Comparison of ENCODE assay signal across 8 mouse cellular contexts in genomic region chr1:38628426-38628825, GRCm38 (mm10). TPM values are rescaled to one million over a fixed set of nuclear protein-coding genes. Genes with fewer than 3 reads are reported as not detected.
DNase-seq lines count a peak whose midpoint lies in the region; ATAC-seq lines count a peak whose summit lies in the region.

No protein-coding gene starts in this region.

- H3K9ac ChIP-seq in forebrain, embryonic 15.5 days (replicated peaks), result peak overlapping the region; percentile 96
- no peak overlapping the region for H3K9ac ChIP-seq in midbrain, embryonic 12.5 days (replicated peaks)

- DNase-seq in cerebellum, adult 11 months, result peak; percentile 23
- peak; percentile 23 for DNase-seq in left cerebral cortex, postnatal 4 days
- DNase-seq in left cerebral cortex, adult 11 months (ENCODE audit: low spot score), result no peak
- DNase-seq in ovary, postnatal 36 days (ENCODE audit: low spot score), result no peak

- peak overlapping the region; percentile 99 for H3K4me3 ChIP-seq in forebrain, embryonic 15.5 days
- H3K4me3 ChIP-seq in midbrain, embryonic 12.5 days, result peak overlapping the region; percentile 87; the same call in 1 of the 2 replicates

- peak overlapping the region; percentile 97 for H3K27ac ChIP-seq in forebrain, embryonic 15.5 days (replicated peaks)
- H3K27ac ChIP-seq in midbrain, embryonic 12.5 days (replicated peaks), result peak overlapping the region; percentile 95

- peaks cover 73% of the 10 kb centered on the region for H3K4me1 ChIP-seq in forebrain, embryonic 15.5 days
- peaks cover 45% of the 10 kb centered on the region for H3K4me1 ChIP-seq in midbrain, embryonic 12.5 days

- peak overlapping the region; percentile 78 for H3K4me2 ChIP-seq in forebrain, embryonic 15.5 days (replicated peaks)
- peak overlapping the region; percentile 83 for H3K4me2 ChIP-seq in midbrain, embryonic 12.5 days (replicated peaks)

- H3K27me3 ChIP-seq in forebrain, embryonic 15.5 days, result no peaks in the 10 kb centered on the region
- no peaks in the 10 kb centered on the region for H3K27me3 ChIP-seq in midbrain, embryonic 12.5 days

- intact Hi-C loops in left cerebral cortex, postnatal 4 days (cut with DNase I), result loop anchor here (5.0 kb wide), 1 partner anchor 139 kb away; no protein-coding TSS in a partner anchor

- H3K9me3 ChIP-seq in forebrain, embryonic 15.5 days, result no peaks in the 10 kb centered on the region
- H3K9me3 ChIP-seq in midbrain, embryonic 12.5 days, result no peaks in the 10 kb centered on the region

- ATAC-seq in cerebellum, adult (ENCODE audit: insufficient number of reproducible peaks, low FRiP score, low TSS enrichment), result no peak
- ATAC-seq in forebrain, embryonic 15.5 days (replicated peaks), result 0 out of 2 replicates have a peak, but pooled peaks have one; percentile 15
- 0 out of 2 replicates have a peak, but pooled peaks have one; percentile 27 for ATAC-seq in midbrain, embryonic 12.5 days (ENCODE audit: low FRiP score, low read depth)
- ATAC-seq in erythroid progenitor cell, adult 5-6 weeks (replicated peaks; ENCODE audit: low FRiP score, poor library complexity, severe bottlenecking), result no peak

- H3K36me3 ChIP-seq in forebrain, embryonic 15.5 days, result no peaks in the 10 kb centered on the region
- H3K36me3 ChIP-seq in midbrain, embryonic 12.5 days, result no peaks in the 10 kb centered on the region

- WGBS in forebrain, embryonic 15.5 days, result 14% methylated on average over 8 of the region's 8 CpGs
- WGBS in midbrain, embryonic 12.5 days, result 18% methylated on average over 8 of the region's 8 CpGs

RNA-seq across cellular contexts. Expression of gene Aff3, which starts 36.3 kb away (rescaled TPM):
- total RNA-seq in left cerebral cortex, postnatal 4 days (2021), result 100 to 1,000 TPM; 159 to 167 TPM
- 36.9 and 43.7 TPM in 2 replicates for polyA plus RNA-seq in forebrain, embryonic 15.5 days (2015; fragmentation: Nextera tagmentation; extraction: Ambion mirVana)
- 25.4 and 27.1 TPM in 2 replicates for polyA plus RNA-seq in midbrain, embryonic 12.5 days (2016; fragmentation: Nextera tagmentation; extraction: Ambion mirVana)
- total RNA-seq in erythroid progenitor cell, adult 5-6 weeks (2015; ENCODE audit: low replicate concordance), result 6.8 and 9.6 TPM in 2 replicates
- 4.0 and 5.0 TPM in 2 replicates for total RNA-seq in erythroid progenitor cell, adult 5-6 weeks (2017; ENCODE audit: low replicate concordance)

Comparison
In these comparisons a context has a peak if more than half of its experiments do, and no peak if none do; other contexts are left out.
1. DNase-seq: peak in cerebellum, adult 11 months (single experiment) and left cerebral cortex, postnatal 4 days (single experiment); none in left cerebral cortex, adult 11 months (single experiment) and ovary, postnatal 36 days (single experiment).
2. ATAC-seq: peak in forebrain, embryonic 15.5 days (single experiment) and midbrain, embryonic 12.5 days (single experiment); none in cerebellum, adult (single experiment) and erythroid progenitor cell, adult 5-6 weeks (single experiment).
3. RNA of gene Aff3, which starts 36.3 kb away (total RNA-seq): 159 to 167 TPM in left cerebral cortex, postnatal 4 days; 4.0 to 9.6 TPM in erythroid progenitor cell, adult 5-6 weeks; every median in the first group is over 10 times any median in the second.